Mouse (Mus musculus) c-Kit-positive CD71-positive TER-119-positive erythroid progenitor cells, embryonic 14.5 days (primary cell): ENCODE data around the gene Tspan32.
A peak's percentile ranks its signal among the peaks of the same experiment; 100 is the strongest.

ENCODE experiments used
- DNase-seq: peaks from one replicate; pipeline ENCODE4 v3.0.0-alpha.2; 2013; ENCODE audit warnings: low spot score

Gene Tspan32

GRCm38 (mm10) chr7:143054612-143054965, 49.7 kb downstream of the Tspan32 start:
- no peak for DNase-seq

DNA sequence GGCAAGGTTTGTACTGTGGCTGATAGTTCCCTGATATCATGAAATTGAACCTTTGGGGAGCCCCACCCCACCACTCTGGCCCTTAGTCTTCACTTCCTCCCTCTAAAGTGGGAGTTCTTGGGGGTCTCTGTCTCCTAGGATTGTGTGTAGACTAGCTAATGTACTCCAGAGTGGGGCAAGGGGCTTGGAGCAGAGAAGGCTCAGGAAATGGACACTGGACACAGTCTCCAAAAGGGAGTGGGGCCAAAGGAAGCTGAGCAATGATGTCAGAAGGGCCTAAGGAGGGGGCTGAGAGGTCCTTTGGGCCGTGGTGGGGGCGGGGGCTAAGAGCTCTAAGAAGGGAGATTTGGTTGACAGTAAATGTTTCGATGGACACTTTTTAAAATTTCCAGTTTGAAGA, 50.2 kb downstream of the Tspan32 start:
- DNase-seq: no peak

GRCm38 (mm10) chr7:143055499-143056186, 50.8 kb downstream of the Tspan32 start:
- DNase-seq: no peak

GRCm38 (mm10) chr7:143057023-143057422, 52.2 kb downstream of the Tspan32 start:
- DNase-seq: no peak

DNA sequence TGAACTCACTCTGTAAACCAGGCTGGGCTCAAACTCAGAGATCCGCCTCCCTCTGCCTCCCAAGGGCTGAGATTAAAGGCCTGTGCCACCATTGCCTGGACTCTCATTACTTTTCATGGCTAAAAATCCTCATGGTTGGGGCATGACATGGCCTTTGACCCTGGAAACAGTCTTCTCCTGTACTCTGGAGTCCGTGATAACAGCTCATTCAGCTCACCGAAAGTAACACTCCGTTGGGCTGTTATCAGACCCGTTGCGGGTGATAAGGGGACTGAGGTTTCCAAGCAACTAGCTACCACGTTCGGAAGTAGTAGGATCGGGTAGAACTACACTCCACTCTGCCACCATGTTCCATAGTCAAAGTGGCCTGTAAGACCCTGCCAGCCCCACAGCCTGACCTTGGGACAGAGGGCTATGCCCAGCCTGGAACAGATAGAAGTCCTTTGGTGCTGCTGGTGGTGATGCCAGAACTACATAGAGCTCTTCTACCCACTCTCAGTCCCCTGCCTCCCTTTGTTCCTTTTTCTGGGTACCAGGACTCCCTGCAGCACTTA, 52.9 kb downstream of the Tspan32 start:
- peak; percentile 69 for DNase-seq

GRCm38 (mm10) chr7:143058221-143058697, 53.4 kb downstream of the Tspan32 start:
- DNase-seq: no peak

- no peak for DNase-seq
Measured at GRCm38 (mm10) chr7:143059202-143059870, 54.5 kb downstream of the Tspan32 start.

GRCm38 (mm10) chr7:143062704-143063103, 57.9 kb downstream of the Tspan32 start:
- no peak for DNase-seq

- DNase-seq: no peak
Measured at GRCm38 (mm10) chr7:143064226-143064625, 59.4 kb downstream of the Tspan32 start.

- DNase-seq: no peak
Measured at GRCm38 (mm10) chr7:143065692-143066091, 60.8 kb downstream of the Tspan32 start.

- no peak for DNase-seq
Measured at GRCm38 (mm10) chr7:143067469-143067868, 62.6 kb downstream of the Tspan32 start.

DNA sequence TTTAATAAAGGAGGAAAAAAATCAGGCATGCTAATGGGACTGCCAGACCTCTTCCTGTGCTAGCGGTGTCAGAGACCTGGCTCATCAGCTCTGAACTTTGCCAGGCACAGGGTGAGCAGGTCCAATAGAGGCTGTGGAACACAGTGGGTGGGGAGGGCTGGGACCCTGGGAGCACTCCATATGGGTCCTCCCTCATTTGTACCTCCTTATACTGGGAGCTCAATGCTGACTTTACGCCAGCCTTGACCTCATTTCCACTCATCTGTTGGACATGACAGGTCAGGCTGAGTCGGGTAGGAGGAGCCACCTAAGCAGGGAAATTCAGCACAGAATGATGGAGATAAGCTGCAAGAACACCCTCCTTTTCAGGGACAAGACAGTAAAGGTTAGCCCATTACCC, 63.1 kb downstream of the Tspan32 start:
- DNase-seq: no peak

- DNase-seq: no peak
Measured at GRCm38 (mm10) chr7:143068316-143068881, 63.6 kb downstream of the Tspan32 start.

DNA sequence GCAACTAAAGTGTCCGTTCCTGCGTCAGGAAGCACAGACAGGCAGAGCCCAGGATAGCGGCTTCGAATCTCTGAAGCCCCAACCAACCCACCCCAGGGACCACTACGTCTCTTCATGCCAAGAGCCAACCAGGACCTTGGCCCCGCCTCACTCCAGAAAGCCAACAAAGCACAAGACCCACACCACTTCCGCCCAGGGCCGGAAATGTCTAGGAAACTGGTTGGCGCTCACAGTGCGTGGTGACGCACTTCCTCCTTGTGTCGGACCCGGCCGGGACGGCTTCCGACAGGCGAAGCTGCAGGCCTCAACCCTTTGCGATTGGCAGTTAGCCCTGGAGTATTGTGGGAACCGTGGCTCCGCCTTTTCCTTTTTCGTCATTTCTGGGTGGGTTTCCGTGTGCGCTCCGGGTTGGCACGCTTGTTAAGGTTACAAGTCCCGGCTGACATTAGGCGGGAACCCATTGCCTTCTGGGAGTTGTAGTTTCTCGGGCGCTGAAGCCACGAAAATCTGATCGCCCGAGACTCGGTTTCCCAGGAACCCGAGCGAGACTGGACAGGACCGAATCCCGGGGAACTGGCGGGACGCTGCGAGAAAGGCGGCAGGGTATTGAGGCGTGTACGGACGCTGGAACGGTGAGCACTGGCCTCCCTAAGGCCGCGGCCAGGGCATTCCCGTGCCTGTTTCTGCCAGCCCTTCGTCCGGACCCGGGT, 64.2 kb downstream of the Tspan32 start, which contains the start of gene Tssc4:
Tssc4 (plus strand) TSS at position 368 of the 710 bp plus-strand sequence.
- peak; percentile 99 for DNase-seq
